Mouse (Mus musculus): ENCODE results near the gene Hivep3.

- TF ChIP-seq CTCF (IDR thresholded peaks at IDR 0.05; ENCODE audit: low read depth) (no peak), EP300 (optimal IDR thresholded peaks at IDR 0.05) (no peak)
These were observed 232.8 kb downstream of the Hivep3 start for GRCm38 (mm10) chr4:119966105-119967072.
